Mouse (Mus musculus): ENCODE results near the gene Glis1.

Glis1 gene

GRCm38 (mm10) chr4:107624951-107625350 is 190.6 kb downstream of the Glis1 start:
- no peak for DNase-seq (ENCODE audit: low read depth)

GRCm38 (mm10) chr4:107628226-107628625 is 193.8 kb downstream of the Glis1 start:
- no peak for DNase-seq (ENCODE audit: low read depth)

GRCm38 (mm10) chr4:107628921-107629411 is 194.6 kb downstream of the Glis1 start:
- no peak for DNase-seq (ENCODE audit: low read depth)

GRCm38 (mm10) chr4:107634631-107635030 is 200.2 kb downstream of the Glis1 start:
- no peak for DNase-seq (ENCODE audit: low read depth)

- no peak for DNase-seq (ENCODE audit: low read depth)
Measured at GRCm38 (mm10) chr4:107636099-107636498, 201.7 kb downstream of the Glis1 start.

GRCm38 (mm10) chr4:107637670-107638069 is 203.3 kb downstream of the Glis1 start:
- DNase-seq (ENCODE audit: low read depth): peak; percentile 60

GRCm38 (mm10) chr4:107638303-107638702 is 203.9 kb downstream of the Glis1 start:
- no peak for DNase-seq (ENCODE audit: low read depth)

GRCm38 (mm10) chr4:107641624-107642023 is 207.2 kb downstream of the Glis1 start:
- no peak for DNase-seq (ENCODE audit: low read depth)

GRCm38 (mm10) chr4:107648959-107649485 is 214.6 kb downstream of the Glis1 start:
- DNase-seq (ENCODE audit: low read depth): no peak

GRCm38 (mm10) chr4:107651021-107651496 is 216.7 kb downstream of the Glis1 start:
- no peak for DNase-seq (ENCODE audit: low read depth)

- peak; percentile 36 for DNase-seq (ENCODE audit: low read depth)
Measured at GRCm38 (mm10) chr4:107652598-107653279, 218.3 kb downstream of the Glis1 start.

- no peak for DNase-seq (ENCODE audit: low read depth)
Measured at GRCm38 (mm10) chr4:107653280-107653643, 218.9 kb downstream of the Glis1 start.

- DNase-seq (ENCODE audit: low read depth): no peak
Measured at GRCm38 (mm10) chr4:107660649-107661048, 226.3 kb downstream of the Glis1 start.

- peak; percentile 9 for DNase-seq (ENCODE audit: low read depth)
Measured at GRCm38 (mm10) chr4:107668514-107668913, 234.1 kb downstream of the Glis1 start.

- DNase-seq (ENCODE audit: low read depth): no peak
Measured at GRCm38 (mm10) chr4:107670731-107671130, 236.3 kb downstream of the Glis1 start.

- peak; percentile 82 for DNase-seq (ENCODE audit: low read depth)
Measured at GRCm38 (mm10) chr4:107673638-107674321, 239.4 kb downstream of the Glis1 start.

GRCm38 (mm10) chr4:107674322-107674644 is 239.9 kb downstream of the Glis1 start:
- no peak for DNase-seq (ENCODE audit: low read depth)

- no peak for DNase-seq (ENCODE audit: low read depth)
Measured at GRCm38 (mm10) chr4:107675645-107676044, 241.3 kb downstream of the Glis1 start.

GRCm38 (mm10) chr4:107680311-107681098 is 246.1 kb downstream of the Glis1 start:
- DNase-seq (ENCODE audit: low read depth): no peak

GRCm38 (mm10) chr4:107681099-107681849 is 246.9 kb downstream of the Glis1 start:
- no peak for DNase-seq (ENCODE audit: low read depth)

GRCm38 (mm10) chr4:107683006-107683756 is 248.8 kb downstream of the Glis1 start:
- DNase-seq (ENCODE audit: low read depth): no peak

Data from induced T-regulatory cell, adult 2 months (primary cell).